Mouse (Mus musculus): ENCODE measurements around the gene Tmem121. TPM values are rescaled to one million over a fixed set of nuclear protein-coding genes. Genes with fewer than 3 reads are reported as not detected.

The Tmem121 gene
- polyA plus RNA-seq, 1 experiment from 2014 or later = 25.3 TPM

DNA sequence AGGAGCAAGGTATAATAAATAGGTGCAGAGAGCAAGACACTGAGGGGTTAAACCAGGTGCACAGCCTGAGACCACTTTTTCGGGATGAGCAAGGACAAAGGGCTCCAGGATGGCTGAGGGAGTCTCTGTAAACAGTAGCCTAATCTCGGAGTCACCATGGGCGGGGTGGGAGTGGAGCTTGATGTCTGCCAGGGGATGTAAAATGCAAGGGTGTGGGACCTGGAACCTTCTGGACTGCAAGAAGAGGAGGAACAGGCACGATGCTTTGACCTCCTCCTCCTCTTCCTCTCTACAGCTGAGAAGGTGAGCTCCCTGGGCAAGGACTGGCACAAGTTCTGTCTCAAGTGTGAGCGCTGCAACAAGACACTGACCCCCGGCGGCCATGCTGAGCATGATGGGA, 42.6 kb upstream of the Tmem121 start:
- WGBS = 71% methylated on average over 7 of the region's 7 CpGs
- Histone ChIP-seq H3K36me3 (peaks cover 32% of the 10 kb centered on the region), H3K4me3 (peak overlapping the region; percentile 72; the same call in 1 of the 2 replicates), H3K27ac (replicated peaks) (peak overlapping the region; percentile 52; the same call in 1 of the 2 replicates), H3K9ac (replicated peaks) (peak overlapping the region; percentile 78), H3K27me3 (peaks cover 34% of the 10 kb centered on the region), H3K4me1 (peaks cover 53% of the 10 kb centered on the region), H3K9me3 (no peaks in the 10 kb centered on the region), H3K4me2 (replicated peaks) (peak overlapping the region; percentile 65)
- no peak for ATAC-seq (ENCODE audit: low FRiP score, low read depth)

DNA sequence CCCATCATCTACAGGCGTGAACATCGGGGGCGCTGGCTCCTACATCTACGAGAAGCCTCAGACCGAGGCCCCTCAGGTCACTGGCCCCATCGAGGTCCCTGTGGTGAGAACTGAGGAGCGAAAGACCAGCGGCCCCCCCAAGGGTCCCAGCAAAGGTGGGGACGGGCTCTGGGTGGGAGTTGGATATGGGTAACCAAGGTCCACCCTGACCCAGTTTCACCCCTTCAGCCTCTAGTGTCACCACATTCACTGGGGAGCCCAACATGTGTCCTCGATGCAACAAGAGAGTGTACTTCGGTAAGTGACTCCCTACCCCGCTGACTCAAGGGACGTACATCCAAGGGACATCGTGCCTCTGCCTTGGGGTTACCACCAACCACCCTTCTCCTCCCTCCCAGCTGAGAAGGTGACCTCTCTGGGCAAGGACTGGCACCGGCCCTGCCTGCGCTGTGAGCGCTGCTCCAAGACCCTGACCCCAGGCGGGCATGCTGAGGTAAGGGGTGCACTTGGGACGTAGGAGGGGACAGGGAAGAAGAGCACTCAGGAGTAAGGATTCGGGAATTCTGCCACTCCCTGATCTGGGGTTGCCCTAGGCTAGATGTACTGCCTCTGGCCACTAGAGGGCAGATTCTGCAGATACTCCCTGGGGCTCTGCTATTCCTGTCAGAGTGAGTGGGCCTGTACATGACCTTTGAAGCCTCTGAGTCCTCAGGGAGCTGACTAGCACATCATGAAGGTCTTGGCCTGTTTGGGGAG, 41.6 kb upstream of the Tmem121 start:
- Histone ChIP-seq H3K9me3 (no peaks in the 10 kb centered on the region), H3K4me2 (replicated peaks) (no peak overlapping the region), H3K9ac (replicated peaks) (no peak overlapping the region), H3K36me3 (peaks cover 25% of the 10 kb centered on the region), H3K27me3 (peaks cover 43% of the 10 kb centered on the region), H3K4me1 (peaks cover 51% of the 10 kb centered on the region), H3K4me3 (no peak overlapping the region), H3K27ac (replicated peaks) (no peak overlapping the region)
- WGBS = 80% methylated on average over 20 of the region's 20 CpGs
- ATAC-seq (ENCODE audit: low FRiP score, low read depth) = no peak

- Histone ChIP-seq H3K27ac (replicated peaks) (no peak overlapping the region), H3K36me3 (peaks cover 25% of the 10 kb centered on the region), H3K9ac (replicated peaks) (no peak overlapping the region), H3K4me3 (no peak overlapping the region), H3K9me3 (no peaks in the 10 kb centered on the region), H3K4me2 (replicated peaks) (no peak overlapping the region), H3K27me3 (peaks cover 50% of the 10 kb centered on the region), H3K4me1 (peaks cover 47% of the 10 kb centered on the region)
- no peak for ATAC-seq (ENCODE audit: low FRiP score, low read depth)
- WGBS = 91% methylated on average over 16 of the region's 16 CpGs
Measured at GRCm38 (mm10) chr12:113144886-113145285, 40.8 kb upstream of the Tmem121 start.

DNA sequence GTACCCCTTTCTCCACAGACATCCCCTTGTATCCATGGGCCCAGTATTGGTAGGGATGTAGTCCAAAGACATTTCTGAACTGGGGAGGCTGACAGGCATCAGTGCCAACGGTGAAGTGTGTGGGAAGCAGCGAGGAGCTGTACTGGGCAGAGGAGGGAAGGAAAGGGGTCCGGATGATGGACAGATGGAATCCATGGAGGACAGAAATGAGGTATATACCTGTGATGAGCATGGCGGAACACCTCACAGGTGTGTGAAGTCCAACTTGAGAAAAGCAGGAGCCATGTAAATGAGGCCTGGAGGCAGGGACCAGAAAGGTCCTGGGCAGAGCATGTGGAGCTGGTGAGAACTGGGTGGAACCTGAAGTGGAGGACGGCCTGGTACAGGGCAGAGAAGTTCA, 40.1 kb upstream of the Tmem121 start:
- WGBS = 88% methylated on average over 5 of the region's 5 CpGs
- Histone ChIP-seq H3K27me3 (peaks cover 56% of the 10 kb centered on the region), H3K4me2 (replicated peaks) (no peak overlapping the region), H3K9ac (replicated peaks) (no peak overlapping the region), H3K27ac (replicated peaks) (no peak overlapping the region), H3K9me3 (no peaks in the 10 kb centered on the region), H3K4me1 (peaks cover 47% of the 10 kb centered on the region), H3K36me3 (peaks cover 25% of the 10 kb centered on the region), H3K4me3 (no peak overlapping the region)
- ATAC-seq (ENCODE audit: low FRiP score, low read depth) = no peak

DNA sequence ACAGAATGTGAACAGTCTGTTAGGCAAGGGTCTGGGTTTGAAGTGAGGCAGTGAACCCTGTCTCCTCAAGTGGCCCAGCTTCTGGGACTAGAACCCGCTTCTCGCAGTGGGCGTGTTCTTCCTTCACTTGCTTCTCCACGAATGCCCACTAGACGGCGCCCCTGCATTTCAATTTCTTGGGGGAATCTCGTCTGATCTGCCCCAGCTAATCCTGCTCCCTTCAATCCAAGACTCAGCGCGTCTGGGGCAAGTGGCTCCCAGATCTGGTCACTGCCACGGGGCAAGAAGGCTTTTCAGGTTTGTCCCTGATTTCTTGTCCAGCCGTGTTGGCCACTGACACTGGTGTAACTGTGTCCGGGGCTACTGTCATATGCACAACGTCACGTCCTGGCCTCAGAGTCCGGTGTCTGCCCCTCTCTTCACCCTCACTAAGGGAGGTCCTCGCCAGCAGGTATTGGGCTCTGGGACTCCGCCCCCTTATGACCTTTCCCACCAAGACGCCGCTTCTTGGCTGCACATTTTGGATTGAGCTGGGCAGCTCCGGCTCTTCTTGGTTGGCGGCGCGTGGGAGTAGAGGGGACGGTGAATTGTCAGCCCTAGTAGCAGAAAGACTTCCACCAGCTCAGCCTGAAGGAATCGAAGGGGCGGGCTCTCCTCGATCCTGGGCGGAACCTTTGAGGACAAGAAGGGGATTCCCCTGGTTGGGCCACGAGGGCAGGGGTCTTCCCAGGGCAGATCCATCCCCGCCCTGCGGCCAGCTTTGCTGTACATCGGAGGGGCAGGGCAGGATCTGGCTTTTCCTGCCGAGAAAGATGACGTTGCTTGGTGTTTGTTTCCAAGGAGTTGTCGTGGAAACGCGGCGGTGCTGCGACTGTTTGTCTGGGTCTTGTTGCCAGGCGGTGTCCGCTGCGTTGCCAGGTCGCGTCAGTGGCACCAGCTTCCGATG, 39.3 kb upstream of the Tmem121 start, which contains the start of gene Crip1:
TSS of gene Crip1 (plus strand) at position 205 of the 946 bp plus-strand sequence.
- Histone ChIP-seq H3K4me1 (peaks cover 43% of the 10 kb centered on the region), H3K9ac (replicated peaks) (no peak within 1 kb of the TSS), H3K9me3 (no peaks in the 10 kb centered on the region), H3K4me3 (no peak within 1 kb of the TSS), H3K4me2 (replicated peaks) (peak within 1 kb of the TSS; percentile 29), H3K27me3 (peaks cover 61% of the 10 kb centered on the region), H3K36me3 (peaks cover 25% of the 10 kb centered on the region), H3K27ac (replicated peaks) (no peak within 1 kb of the TSS)
- ATAC-seq (ENCODE audit: low FRiP score, low read depth) = peak; percentile 24; the same call in 1 of the 2 replicates
- WGBS = 8% methylated on average over 45 of the region's 45 CpGs

- H3K27ac ChIP-seq (replicated peaks) = no peak overlapping the region
- no peak overlapping the region for H3K4me3 ChIP-seq
- peaks cover 43% of the 10 kb centered on the region for H3K4me1 ChIP-seq
- no peak overlapping the region for H3K9ac ChIP-seq (replicated peaks)
- WGBS = 89% methylated on average over 8 of the region's 8 CpGs
- H3K4me2 ChIP-seq (replicated peaks) = no peak overlapping the region
- H3K9me3 ChIP-seq = no peaks in the 10 kb centered on the region
- H3K27me3 ChIP-seq = peaks cover 66% of the 10 kb centered on the region
- H3K36me3 ChIP-seq = peaks cover 25% of the 10 kb centered on the region
- no peak for ATAC-seq (ENCODE audit: low FRiP score, low read depth)
Measured at GRCm38 (mm10) chr12:113147481-113147880, 38.2 kb upstream of the Tmem121 start.

DNA sequence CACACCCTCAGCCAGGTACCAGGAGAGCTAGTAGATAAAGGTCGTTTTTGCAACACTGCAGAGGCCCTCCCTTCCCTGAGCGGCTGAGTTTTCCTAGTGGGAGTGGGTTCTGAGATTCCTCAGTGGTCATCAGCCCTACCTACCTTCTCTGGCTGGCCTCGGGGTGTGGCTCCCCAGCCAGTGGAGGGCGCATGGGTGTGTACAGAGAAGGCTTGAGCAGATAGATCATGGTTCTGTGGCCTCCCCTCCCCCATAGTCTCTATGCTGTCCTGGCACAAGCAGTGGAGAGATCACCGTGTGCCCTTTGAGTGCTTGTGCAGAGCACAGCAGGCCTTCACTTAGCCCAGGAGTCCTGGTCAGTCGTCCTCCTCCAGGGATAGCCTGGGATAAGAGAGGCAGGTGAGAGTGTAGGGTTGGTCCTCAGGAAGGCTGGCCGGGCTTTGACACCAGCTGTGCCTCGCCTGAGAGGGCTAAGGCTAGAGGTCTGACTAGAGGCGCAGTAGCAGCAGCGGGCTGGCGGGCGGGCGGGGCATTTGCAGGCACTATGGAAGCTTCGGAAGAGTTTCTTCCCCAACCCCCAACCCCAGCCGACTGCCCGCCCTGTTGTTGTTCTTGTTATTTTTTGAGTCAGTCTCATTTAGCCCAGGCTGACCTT, 37.2 kb upstream of the Tmem121 start:
- no peaks in the 10 kb centered on the region for H3K9me3 ChIP-seq
- no peak overlapping the region for H3K4me3 ChIP-seq
- H3K4me2 ChIP-seq (replicated peaks) = no peak overlapping the region
- H3K4me1 ChIP-seq = peaks cover 33% of the 10 kb centered on the region
- H3K9ac ChIP-seq (replicated peaks) = no peak overlapping the region
- WGBS = 35% methylated on average over 16 of the region's 16 CpGs
- peaks cover 23% of the 10 kb centered on the region for H3K36me3 ChIP-seq
- peaks cover 76% of the 10 kb centered on the region for H3K27me3 ChIP-seq
- no peak for ATAC-seq (ENCODE audit: low FRiP score, low read depth)
- H3K27ac ChIP-seq (replicated peaks) = no peak overlapping the region

DNA sequence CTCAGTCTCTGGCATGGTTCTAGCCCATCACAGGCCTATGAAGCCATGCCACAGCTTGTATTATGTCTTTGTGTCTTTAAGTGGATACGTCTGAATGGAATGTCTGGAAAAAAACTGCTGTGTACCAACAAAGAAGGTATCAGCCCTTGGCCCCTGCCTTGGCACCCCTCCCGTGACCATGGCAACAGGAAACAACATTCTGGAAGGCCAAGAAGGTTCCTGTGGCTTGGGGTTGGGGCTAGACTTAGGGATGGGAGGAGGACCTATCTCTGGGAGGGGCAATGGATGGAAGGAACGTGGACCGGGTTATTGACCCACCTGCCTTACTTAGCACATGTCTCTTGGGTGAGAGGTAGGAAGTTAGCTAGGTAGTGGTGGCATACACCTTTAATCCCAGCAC, 36.4 kb upstream of the Tmem121 start:
- Histone ChIP-seq H3K9me3 (no peaks in the 10 kb centered on the region), H3K36me3 (peaks cover 15% of the 10 kb centered on the region), H3K27me3 (peaks cover 85% of the 10 kb centered on the region), H3K9ac (replicated peaks) (no peak overlapping the region), H3K27ac (replicated peaks) (no peak overlapping the region), H3K4me3 (no peak overlapping the region), H3K4me1 (peaks cover 33% of the 10 kb centered on the region), H3K4me2 (replicated peaks) (no peak overlapping the region)
- ATAC-seq (ENCODE audit: low FRiP score, low read depth) = no peak
- 63% methylated on average over 4 of the region's 4 CpGs for WGBS

DNA sequence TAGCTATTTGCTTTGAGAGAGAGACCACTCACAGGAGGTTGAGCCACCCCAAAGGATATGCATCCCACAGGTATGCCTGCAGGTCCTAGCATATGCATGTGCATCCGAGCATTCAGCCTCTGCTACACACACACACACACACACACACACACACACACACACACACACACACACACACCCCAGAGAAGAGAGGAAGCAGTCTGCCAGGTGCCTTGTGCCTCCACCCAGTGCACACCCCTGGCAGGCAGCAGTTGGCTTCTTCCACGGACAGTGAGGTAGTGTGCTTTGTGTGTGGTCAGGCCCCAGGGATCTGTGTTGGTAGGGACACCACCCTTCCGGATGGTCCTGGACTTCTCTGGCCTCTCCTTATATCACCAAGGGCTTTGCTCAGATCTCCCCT, 35.8 kb upstream of the Tmem121 start:
- no peak overlapping the region for H3K4me3 ChIP-seq
- ATAC-seq (ENCODE audit: low FRiP score, low read depth) = no peak
- 97% methylated on average over 3 of the region's 3 CpGs for WGBS

DNA sequence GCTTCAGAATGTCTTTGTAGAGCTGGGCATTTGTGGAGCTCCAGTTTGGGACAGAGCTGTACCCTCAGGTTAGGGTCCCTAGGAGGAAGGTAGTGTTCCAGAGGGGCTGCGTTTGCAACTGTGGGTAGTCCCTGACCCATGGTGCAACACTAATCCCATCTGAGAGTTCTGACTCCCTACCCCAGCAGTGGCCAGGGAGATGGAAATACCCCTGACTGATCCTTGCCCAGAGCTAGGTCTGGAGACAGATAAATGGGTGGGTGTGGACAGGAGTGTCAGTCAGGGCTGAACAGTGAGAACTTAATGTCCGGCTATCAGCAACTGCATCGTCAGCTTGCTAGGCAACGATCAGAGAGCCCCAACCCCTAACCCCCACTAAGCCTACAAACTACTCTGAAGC, 35.1 kb upstream of the Tmem121 start:
- no peak for ATAC-seq (ENCODE audit: low FRiP score, low read depth)
- H3K27me3 ChIP-seq = peaks cover 85% of the 10 kb centered on the region
- WGBS = 88% methylated on average over 4 of the region's 4 CpGs

More for the DNA sequence above, 35.8 kb upstream of the Tmem121 start:
- H3K27me3 ChIP-seq = peaks cover 89% of the 10 kb centered on the region
- H3K4me1 ChIP-seq = peaks cover 34% of the 10 kb centered on the region
- H3K27ac ChIP-seq (replicated peaks) = no peak overlapping the region
- no peaks in the 10 kb centered on the region for H3K9me3 ChIP-seq
- peaks cover 9% of the 10 kb centered on the region for H3K36me3 ChIP-seq
- no peak overlapping the region for H3K9ac ChIP-seq (replicated peaks)
- H3K4me2 ChIP-seq (replicated peaks) = no peak overlapping the region

GRCm38 (mm10) chr12:113151046-113151445, 34.7 kb upstream of the Tmem121 start:
- WGBS = 75% methylated on average over 8 of the region's 8 CpGs
- Histone ChIP-seq H3K4me2 (replicated peaks) (no peak overlapping the region), H3K36me3 (no peaks in the 10 kb centered on the region), H3K4me3 (no peak overlapping the region), H3K9ac (replicated peaks) (no peak overlapping the region), H3K9me3 (no peaks in the 10 kb centered on the region), H3K27me3 (peaks cover 82% of the 10 kb centered on the region), H3K4me1 (peaks cover 41% of the 10 kb centered on the region), H3K27ac (replicated peaks) (no peak overlapping the region)
- ATAC-seq (ENCODE audit: low FRiP score, low read depth) = no peak

More for the DNA sequence above, 35.1 kb upstream of the Tmem121 start:
- peaks cover 2% of the 10 kb centered on the region; the same call in 1 of the 2 replicates for H3K36me3 ChIP-seq
- H3K9me3 ChIP-seq = no peaks in the 10 kb centered on the region
- no peak overlapping the region for H3K9ac ChIP-seq (replicated peaks)
- H3K4me2 ChIP-seq (replicated peaks) = no peak overlapping the region
- no peak overlapping the region for H3K27ac ChIP-seq (replicated peaks)
- H3K4me3 ChIP-seq = no peak overlapping the region
- H3K4me1 ChIP-seq = peaks cover 40% of the 10 kb centered on the region

All from midbrain, embryonic 12.5 days (tissue).